10 mouse cellular contexts compared by ENCODE assay signal in genomic region chr16:27420982-27421381, GRCm38 (mm10).
"Had no signal": no experiment of that assay in that cellular context is flagged by ENCODE, and none has a peak within 500 bp of the region (broad histone marks: within the 10 kb centered on the region; RNA-seq: fewer than 3 reads in every experiment).

No protein-coding gene starts in this region.

- DNase-seq: liver, embryonic 13.5 days; liver, postnatal 0 days; lung, adult 2 months; lung, postnatal 4 days; midbrain, embryonic 14.5 days; retina, postnatal 1 day; spleen, adult 18-20 months; thymus, adult 2 months; thymus, postnatal 25 days; thymus, postnatal 4 days had no signal
